Mouse (Mus musculus) small intestine, adult 2 months (tissue): ENCODE data around the gene Abhd16a.

Experiments
- CTCF ChIP-seq: fragments of 200-500 bp; IDR thresholded peaks from 2 replicates; pipeline ENCODE4 v1.5.1; 2012; ENCODE audit warnings: low read depth, mild to moderate bottlenecking, control low read depth, inconsistent platforms, low read length, moderate library complexity, mixed read lengths; ENCODE audit not compliant: insufficient replicate concordance, insufficient read length; ENCODE audit errors: extremely low read depth
- POLR2A ChIP-seq: fragments of 200-500 bp; IDR thresholded peaks from 2 replicates; pipeline ENCODE4 v1.6.1; 2012; ENCODE audit warnings: low read depth, mild to moderate bottlenecking, control low read depth, inconsistent platforms, low read length, moderate library complexity

GRCm38 (mm10) chr17:35132174-35132560 is 43.1 kb downstream of the Abhd16a start:
- no peak for TF ChIP-seq CTCF
- TF ChIP-seq POLR2A: no peak
